Mouse (Mus musculus) left cerebral cortex, adult 6 months (tissue): Measurements from ENCODE around the gene Ncapg2. TPM values are rescaled to one million over a fixed set of nuclear protein-coding genes. Genes with fewer than 3 reads are reported as not detected.

Source experiments
- long read RNA-seq, 2 experiments: library from polyadenylated mRNA; unstranded; transcript quantifications; one replicate each; pipeline ENCODE4 v2.0.0; 2019 to 2020
- polyA plus RNA-seq: library from polyadenylated mRNA; unstranded; fragments of <200 nt; fragmentation: Nextera tagmentation; gene quantifications from 2 replicates; pipeline ENCODE4 v1.2.3, GENCODE M21; 2021

Ncapg2 gene
- polyA plus RNA-seq = 1.1 and 1.2 TPM in 2 replicates
- long read RNA-seq, experiment 1, partial matches to known transcripts = 0 of 1 reads
- long read RNA-seq, experiment 1, other reads (novel, unspliced or antisense) = 1 of 1 reads
- long read RNA-seq, experiment 2, partial matches to known transcripts = 0 of 1 reads
- long read RNA-seq, experiment 2, other reads (novel, unspliced or antisense) = 1 of 1 reads

GRCm38 (mm10) chr12:116405045-116405835 lies at the start of gene Ncapg2:
Ncapg2 (plus strand) TSS chr12:116405402.

GRCm38 (mm10) chr12:116485591-116486403 lies 80.6 kb downstream of the Ncapg2 start, which contains the start of gene Ptprn2:
Ptprn2 (plus strand) TSS chr12:116485720.

Other genes with a start within 250 kb of the Ncapg2 start
- 12.0 and 16.2 TPM in 2 replicates for gene Wdr60, start 142.4 kb upstream of the Ncapg2 start, polyA plus RNA-seq
- not detected in 2 replicates for gene Gm11027, start 130.0 kb upstream of the Ncapg2 start, polyA plus RNA-seq
- 4.3 and 8.7 TPM in 2 replicates for gene Esyt2, start 124.2 kb upstream of the Ncapg2 start, polyA plus RNA-seq
- 46.3 and 47.4 TPM in 2 replicates for gene Ptprn2, start 80.3 kb downstream of the Ncapg2 start, polyA plus RNA-seq